Mouse (Mus musculus) kidney, embryonic 14.5 days (tissue): ENCODE data around the gene Fgd5. TPM values are rescaled to one million over a fixed set of nuclear protein-coding genes. Genes with fewer than 3 reads are reported as not detected.
A peak's percentile ranks its signal among the peaks of the same experiment; 100 is the strongest.

Source experiments
- ATAC-seq: fragments of 200-750 bp; cut with Nextera tagmentation; 2 replicates; pipeline ENCODE4 v1.8.0; 2017; ENCODE audit warnings: moderate number of reproducible peaks, mild to moderate bottlenecking, moderate TSS enrichment, moderate library complexity; ENCODE audit not compliant: low FRiP score, low TSS enrichment
- H3K27ac ChIP-seq: fragments of 300-500 bp; sonication (generic); 2 replicates; pipeline ENCODE4 v1.5.1; 2014; ENCODE audit warnings: low read depth, mild to moderate bottlenecking, low read length, moderate library complexity, mixed read lengths
- H3K27me3 ChIP-seq: fragments of 300-500 bp; sonication (generic); 2 replicates; pipeline ENCODE4 v1.6.1; 2014; ENCODE audit warnings: mild to moderate bottlenecking, low read length; ENCODE audit not compliant: control insufficient read depth, insufficient read depth
- H3K36me3 ChIP-seq: fragments of 300-500 bp; sonication (generic); 2 replicates; pipeline ENCODE4 v1.6.1; 2014; ENCODE audit warnings: low read length, mixed read lengths; ENCODE audit not compliant: control insufficient read depth, insufficient read depth
- H3K4me1 ChIP-seq: fragments of 300-500 bp; sonication (generic); 2 replicates; pipeline ENCODE4 v1.6.1; 2014; ENCODE audit warnings: low read length, mixed read lengths; ENCODE audit not compliant: control insufficient read depth, insufficient read depth
- H3K4me2 ChIP-seq: fragments of 300-500 bp; sonication (generic); replicated peaks from 2 replicates; pipeline ENCODE4 v1.6.1; 2014; ENCODE audit warnings: low read depth, mild to moderate bottlenecking, low read length
- H3K4me3 ChIP-seq: fragments of 300-500 bp; sonication (generic); 2 replicates; pipeline ENCODE4 v1.5.1; 2014; ENCODE audit warnings: mild to moderate bottlenecking, low read length
- H3K9ac ChIP-seq: fragments of 300-500 bp; sonication (generic); 2 replicates; pipeline ENCODE4 v1.6.1; 2014; ENCODE audit warnings: low read depth, mild to moderate bottlenecking, low read length, moderate library complexity
- H3K9me3 ChIP-seq: fragments of 300-500 bp; sonication (generic); 2 replicates; pipeline ENCODE4 v1.6.1; 2016; ENCODE audit warnings: low read length; ENCODE audit not compliant: control insufficient read depth
- WGBS: fragments of 180-500 bp; shearing (Covaris S2); extraction: QIAGEN DNeasy Blood & Tissue Kit; methylation state at CpG from one replicate; pipeline ENCODE4 v1.1.7; 2014; 5-methylcytosine and 5-hydroxymethylcytosine counted together
- polyA plus RNA-seq: library from polyadenylated mRNA; unstranded; fragments of >200 nt; fragmentation: Nextera tagmentation; extraction: Ambion mirVana; gene quantifications from 2 replicates; pipeline ENCODE4 v1.2.1, GENCODE M21; 2014

The Fgd5 gene
- polyA plus RNA-seq, 1 experiment from 2014 or later: 14.0 TPM

DNA sequence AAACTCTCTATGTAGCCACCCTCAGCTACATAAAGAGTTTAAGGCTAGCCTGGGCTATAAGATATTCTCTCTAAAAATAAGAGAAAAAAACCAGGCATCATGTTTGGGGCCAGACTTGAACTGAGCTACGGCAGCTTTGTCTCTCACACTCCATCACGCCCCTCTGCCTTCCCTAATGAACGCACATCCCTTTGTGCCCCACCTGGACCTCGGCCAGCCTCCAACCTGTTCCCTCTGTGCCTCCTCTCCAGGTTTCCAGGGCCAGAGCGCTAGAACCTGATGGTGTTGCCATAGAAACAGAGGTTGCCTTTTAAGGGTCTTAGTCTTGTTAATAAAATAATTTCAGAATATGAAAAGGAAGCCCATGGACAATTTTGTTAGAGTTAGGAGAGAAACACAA, 37.2 kb downstream of the Fgd5 start:
- Histone ChIP-seq H3K27me3 (no peaks in the 10 kb centered on the region), H3K36me3 (no peaks in the 10 kb centered on the region), H3K4me1 (no peaks in the 10 kb centered on the region), H3K27ac (no peak overlapping the region), H3K4me2 (no peak overlapping the region), H3K4me3 (no peak overlapping the region), H3K9me3 (no peaks in the 10 kb centered on the region), H3K9ac (no peak overlapping the region)
- no peak for ATAC-seq
- 84% methylated on average over 5 of the region's 5 CpGs for WGBS

DNA sequence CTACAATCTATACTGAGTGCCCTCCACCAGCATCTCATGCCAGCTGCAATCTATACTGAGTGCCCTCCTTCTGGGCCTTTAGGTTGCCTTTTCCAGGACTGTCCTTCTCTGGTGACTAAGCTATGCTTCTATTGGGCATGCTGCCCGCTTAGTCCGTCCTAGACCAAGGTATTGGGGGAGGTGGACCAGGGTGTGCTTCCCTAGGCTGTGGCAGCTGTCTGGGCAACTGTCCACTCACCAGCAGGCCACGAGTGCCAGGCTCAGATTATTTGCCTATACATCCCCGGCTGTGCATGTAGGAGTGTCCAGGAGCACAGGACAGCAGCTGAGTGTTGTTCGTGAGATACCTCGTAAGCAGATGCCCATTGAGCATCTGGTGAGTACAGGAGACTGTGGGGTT, 38.1 kb downstream of the Fgd5 start:
- WGBS: 72% methylated on average over 6 of the region's 6 CpGs
- no peaks in the 10 kb centered on the region for H3K27me3 ChIP-seq

DNA sequence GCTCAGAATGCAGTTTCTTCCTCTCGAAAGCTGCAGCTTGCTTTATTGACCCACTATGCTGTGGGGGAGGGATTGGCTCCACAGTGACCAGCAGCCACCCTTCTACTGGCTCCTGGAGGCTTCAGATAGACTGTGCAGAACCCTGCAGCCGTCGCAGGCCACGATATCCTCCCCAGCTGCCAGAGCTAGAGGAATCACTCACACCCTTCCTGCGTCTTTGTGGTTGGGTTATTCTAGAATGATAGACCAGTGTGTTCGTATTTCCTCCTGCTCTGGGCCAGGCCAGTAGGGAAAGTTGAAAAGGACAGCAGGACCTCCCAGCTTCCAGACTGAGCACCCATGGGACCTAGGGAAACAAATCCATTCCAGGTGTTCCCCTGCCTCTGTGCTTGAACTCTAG, 39.7 kb downstream of the Fgd5 start:
- Histone ChIP-seq H3K27ac (no peak overlapping the region), H3K9ac (no peak overlapping the region), H3K9me3 (no peaks in the 10 kb centered on the region), H3K27me3 (no peaks in the 10 kb centered on the region), H3K36me3 (no peaks in the 10 kb centered on the region), H3K4me3 (no peak overlapping the region), H3K4me2 (no peak overlapping the region), H3K4me1 (no peaks in the 10 kb centered on the region)
- WGBS: 43% methylated on average over 6 of the region's 6 CpGs
- no peak for ATAC-seq

More for the DNA sequence above, 38.1 kb downstream of the Fgd5 start:
- H3K4me1 ChIP-seq: no peaks in the 10 kb centered on the region
- H3K9me3 ChIP-seq: no peaks in the 10 kb centered on the region
- no peak overlapping the region for H3K4me3 ChIP-seq
- no peak overlapping the region for H3K27ac ChIP-seq
- H3K36me3 ChIP-seq: no peaks in the 10 kb centered on the region
- ATAC-seq: no peak
- H3K4me2 ChIP-seq: no peak overlapping the region
- no peak overlapping the region for H3K9ac ChIP-seq

DNA sequence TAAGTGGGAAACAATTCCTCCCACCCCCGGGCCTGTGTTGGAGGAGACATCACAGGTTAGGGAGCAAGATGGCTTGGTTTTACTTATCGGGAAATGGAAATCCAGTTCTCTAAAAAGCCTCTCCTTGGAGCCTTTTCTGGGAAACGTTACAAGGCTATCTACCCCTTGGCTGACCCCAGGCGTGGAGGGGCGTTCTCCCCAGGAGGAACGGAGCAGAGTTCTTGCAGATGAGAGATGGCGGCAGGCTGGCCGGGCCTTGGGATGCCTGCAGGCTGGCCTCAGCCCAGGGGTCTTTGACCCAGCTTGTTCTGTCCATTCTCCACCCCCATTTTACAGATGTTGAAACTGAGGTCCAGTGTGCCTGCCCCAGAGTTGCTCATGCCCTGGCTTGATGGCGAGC, 42.4 kb downstream of the Fgd5 start:
- Histone ChIP-seq H3K4me1 (no peaks in the 10 kb centered on the region), H3K4me2 (no peak overlapping the region), H3K27ac (no peak overlapping the region), H3K9ac (no peak overlapping the region), H3K4me3 (no peak overlapping the region), H3K27me3 (no peaks in the 10 kb centered on the region), H3K9me3 (no peaks in the 10 kb centered on the region), H3K36me3 (no peaks in the 10 kb centered on the region)
- WGBS: 70% methylated on average over 9 of the region's 9 CpGs
- ATAC-seq: no peak

DNA sequence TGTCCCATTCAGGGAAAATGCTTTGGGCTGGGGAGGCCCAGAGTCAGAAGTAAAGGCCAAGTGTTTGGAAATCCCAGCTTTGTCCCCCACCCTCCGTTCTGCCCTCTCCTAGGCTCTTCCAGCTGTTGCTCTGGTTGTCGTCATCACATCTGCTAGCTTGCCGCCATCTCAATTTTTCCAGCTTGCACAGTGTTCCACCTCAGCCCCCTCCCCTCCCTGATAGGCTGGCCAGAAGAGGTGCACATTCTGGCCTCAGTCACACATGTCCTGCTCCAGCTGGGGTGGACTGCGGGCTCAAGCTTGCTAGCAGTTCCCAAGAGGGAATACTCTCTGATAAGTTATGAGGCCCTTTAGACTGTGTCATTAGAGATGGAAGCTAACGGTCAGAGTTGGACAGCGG, 42.8 kb downstream of the Fgd5 start:
- 62% methylated on average over 6 of the region's 6 CpGs for WGBS

DNA sequence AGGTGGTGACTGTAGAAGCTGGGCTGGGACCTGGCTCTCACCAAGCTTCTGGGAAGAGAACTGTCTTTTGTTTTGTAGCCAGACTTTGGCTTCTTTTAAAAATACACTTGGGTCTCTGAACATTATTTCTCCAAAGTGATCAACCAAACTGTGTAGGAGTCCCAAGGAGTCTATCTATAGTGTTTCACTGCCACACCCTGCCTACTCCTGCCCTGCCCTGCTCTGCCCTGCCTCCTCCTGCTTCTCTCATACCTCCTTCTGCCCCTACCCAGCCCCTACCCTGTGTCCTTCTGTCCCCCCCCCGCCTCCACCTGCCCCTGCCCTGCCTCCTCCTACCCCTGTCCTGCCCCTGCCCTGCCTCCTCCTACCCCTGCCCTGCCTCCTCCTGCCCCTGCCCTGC, 46.6 kb downstream of the Fgd5 start:
- Histone ChIP-seq H3K4me3 (no peak overlapping the region), H3K4me1 (no peaks in the 10 kb centered on the region), H3K27me3 (no peaks in the 10 kb centered on the region), H3K9ac (no peak overlapping the region), H3K9me3 (no peaks in the 10 kb centered on the region), H3K27ac (no peak overlapping the region), H3K4me2 (no peak overlapping the region), H3K36me3 (no peaks in the 10 kb centered on the region)
- ATAC-seq: no peak
- WGBS: 83% methylated on average over 1 of the region's 1 CpGs

More for the DNA sequence above, 42.8 kb downstream of the Fgd5 start:
- Histone ChIP-seq H3K27me3 (no peaks in the 10 kb centered on the region), H3K27ac (no peak overlapping the region), H3K4me3 (no peak overlapping the region), H3K9me3 (no peaks in the 10 kb centered on the region), H3K4me1 (no peaks in the 10 kb centered on the region), H3K4me2 (no peak overlapping the region), H3K36me3 (no peaks in the 10 kb centered on the region), H3K9ac (no peak overlapping the region)
- no peak for ATAC-seq

DNA sequence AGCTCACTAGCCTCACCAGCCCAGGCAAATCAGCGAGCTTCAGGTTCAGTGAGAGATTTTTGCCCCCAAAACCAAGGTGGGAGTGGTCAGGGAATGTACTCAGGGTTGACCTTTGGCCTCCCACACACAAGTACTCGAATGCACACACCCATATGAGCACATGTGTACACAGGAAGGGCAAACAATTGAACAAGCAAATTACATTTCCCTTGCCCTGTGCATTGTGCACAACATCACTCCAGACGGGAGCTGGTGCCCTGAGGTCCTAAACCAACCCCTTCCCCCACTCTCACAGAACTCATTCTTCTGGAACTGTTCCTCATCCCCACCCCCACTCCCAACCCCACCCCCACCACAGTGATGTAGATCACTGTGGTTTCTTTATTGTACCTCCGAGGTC, 48.7 kb downstream of the Fgd5 start:
- Histone ChIP-seq H3K9ac (no peak overlapping the region), H3K4me3 (no peak overlapping the region), H3K9me3 (no peaks in the 10 kb centered on the region), H3K27ac (no peak overlapping the region), H3K27me3 (no peaks in the 10 kb centered on the region), H3K4me1 (no peaks in the 10 kb centered on the region), H3K36me3 (no peaks in the 10 kb centered on the region), H3K4me2 (no peak overlapping the region)
- 74% methylated on average over 4 of the region's 4 CpGs for WGBS
- no peak for ATAC-seq

DNA sequence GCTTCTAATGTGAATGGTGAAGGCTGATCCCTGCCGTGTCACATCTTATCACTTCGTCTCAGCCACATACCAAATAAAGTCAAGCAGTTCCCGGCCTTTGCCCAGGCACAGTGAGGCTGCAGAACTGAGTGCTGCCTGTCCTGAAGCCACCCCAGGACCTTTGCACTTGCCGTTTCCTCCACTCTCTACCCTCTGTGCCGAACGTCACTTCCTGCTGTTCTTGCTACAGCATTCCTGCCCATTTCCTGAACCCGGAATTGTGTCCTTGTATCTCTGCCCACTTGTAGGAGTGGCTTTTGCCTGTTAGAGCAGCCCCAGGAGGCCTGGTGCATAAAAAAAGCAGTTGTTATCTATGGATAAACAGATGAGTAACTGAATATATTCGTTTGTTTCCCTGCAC, 52.0 kb downstream of the Fgd5 start:
- H3K9me3 ChIP-seq: no peaks in the 10 kb centered on the region

DNA sequence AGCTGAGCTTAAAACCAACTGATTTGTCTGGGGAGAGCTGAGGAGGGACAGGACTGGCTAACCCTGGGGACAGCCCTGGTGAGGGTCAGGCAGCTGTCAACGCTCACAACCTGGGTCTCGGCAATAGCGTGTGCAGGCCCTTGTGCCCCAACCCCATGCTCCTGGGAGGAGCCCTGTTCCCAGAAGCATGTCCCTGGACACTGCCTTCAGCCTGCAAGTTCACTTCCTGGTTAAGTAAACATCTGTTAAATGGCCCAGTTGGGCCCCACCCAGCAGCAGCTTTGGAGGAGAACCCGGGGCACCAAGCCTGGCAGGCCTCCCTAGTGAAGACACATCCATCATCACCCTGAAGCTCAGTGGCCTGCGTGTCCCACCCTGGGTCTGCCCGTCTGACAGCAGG, 56.0 kb downstream of the Fgd5 start:
- Histone ChIP-seq H3K9me3 (no peaks in the 10 kb centered on the region), H3K4me1 (peaks cover 9% of the 10 kb centered on the region), H3K36me3 (no peaks in the 10 kb centered on the region), H3K9ac (no peak overlapping the region), H3K27me3 (no peaks in the 10 kb centered on the region), H3K27ac (no peak overlapping the region), H3K4me2 (no peak overlapping the region), H3K4me3 (no peak overlapping the region)
- ATAC-seq: peak; percentile 63
- 20% methylated on average over 6 of the region's 6 CpGs for WGBS

More for the DNA sequence above, 52.0 kb downstream of the Fgd5 start:
- Histone ChIP-seq H3K27ac (no peak overlapping the region), H3K36me3 (no peaks in the 10 kb centered on the region), H3K27me3 (no peaks in the 10 kb centered on the region), H3K4me3 (no peak overlapping the region), H3K9ac (no peak overlapping the region), H3K4me2 (no peak overlapping the region), H3K4me1 (peaks cover 9% of the 10 kb centered on the region)
- 67% methylated on average over 8 of the region's 8 CpGs for WGBS
- no peak for ATAC-seq

DNA sequence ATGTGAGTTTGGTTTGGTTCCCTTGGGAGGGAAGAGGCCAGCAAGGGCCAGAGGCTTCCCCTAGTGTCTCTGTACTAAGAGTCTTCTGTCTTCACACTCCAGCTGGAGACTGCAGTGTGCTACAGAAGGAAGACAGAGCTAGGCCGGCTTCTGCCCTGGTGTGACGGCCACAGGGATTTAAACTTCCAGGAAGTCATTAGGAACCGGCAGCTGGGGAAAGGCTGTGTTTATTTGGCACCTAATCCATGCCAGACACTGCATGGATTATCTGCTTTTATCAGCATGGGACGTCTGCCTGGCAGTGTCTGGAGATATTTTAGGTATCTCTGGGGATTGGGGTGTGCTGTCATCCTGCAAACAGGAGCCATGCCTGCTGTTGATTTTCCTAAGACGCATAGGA, 57.7 kb downstream of the Fgd5 start:
- Histone ChIP-seq H3K36me3 (no peaks in the 10 kb centered on the region), H3K9ac (no peak overlapping the region), H3K4me1 (peaks cover 9% of the 10 kb centered on the region), H3K27me3 (no peaks in the 10 kb centered on the region), H3K4me2 (no peak overlapping the region), H3K27ac (no peak overlapping the region), H3K4me3 (no peak overlapping the region), H3K9me3 (no peaks in the 10 kb centered on the region)
- WGBS: 41% methylated on average over 5 of the region's 5 CpGs
- no peak for ATAC-seq
